Mouse (Mus musculus): ENCODE results near the gene Gm14496. TPM values are rescaled to one million over a fixed set of nuclear protein-coding genes. Genes with fewer than 3 reads are reported as not detected.
"Not testable (repeated sequence)": the region's sequence is repeated elsewhere in the genome, so short reads cannot be mapped to it uniquely, and the experiment has no call there.

Gene Gm14496
- polyA plus RNA-seq (2015; fragmentation: Nextera tagmentation; extraction: Ambion mirVana) = not detected in 2 replicates

DNA sequence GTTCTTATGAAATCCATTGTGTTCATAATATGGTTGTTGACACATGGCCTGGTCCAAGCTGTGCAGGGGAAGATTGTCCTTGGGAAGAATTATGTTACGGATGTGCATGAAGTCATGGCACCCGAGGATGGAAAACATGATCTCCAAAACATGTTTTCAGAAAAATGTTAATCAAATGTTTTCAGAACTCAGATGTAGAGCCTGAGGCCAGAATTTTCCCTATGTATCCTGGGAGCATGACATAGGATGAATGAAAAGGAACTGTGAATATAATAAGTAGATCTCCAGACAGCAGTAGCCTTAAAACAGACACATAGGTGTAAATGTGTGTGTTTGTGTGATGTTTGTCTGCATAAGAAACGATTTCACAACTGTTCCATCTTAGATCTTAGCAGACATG is at the start of gene Gm14496:
TSS of gene Gm14496 (plus strand) at position 301 of the 400 bp plus-strand sequence.
- no peak for ATAC-seq (ENCODE audit: low read depth)
- 72% methylated on average over 3 of the region's 3 CpGs for WGBS
- H3K9me3 ChIP-seq = no peaks in the 10 kb centered on the region
- H3K4me3 ChIP-seq = no peak within 1 kb of the TSS
- H3K4me1 ChIP-seq (replicated peaks) = no peaks in the 10 kb centered on the region
- H3K4me2 ChIP-seq = no peak within 1 kb of the TSS
- H3K27me3 ChIP-seq = no peaks in the 10 kb centered on the region
- no peak within 1 kb of the TSS for H3K9ac ChIP-seq
- no peaks in the 10 kb centered on the region for H3K36me3 ChIP-seq
- no peak within 1 kb of the TSS for H3K27ac ChIP-seq (replicated peaks)

DNA sequence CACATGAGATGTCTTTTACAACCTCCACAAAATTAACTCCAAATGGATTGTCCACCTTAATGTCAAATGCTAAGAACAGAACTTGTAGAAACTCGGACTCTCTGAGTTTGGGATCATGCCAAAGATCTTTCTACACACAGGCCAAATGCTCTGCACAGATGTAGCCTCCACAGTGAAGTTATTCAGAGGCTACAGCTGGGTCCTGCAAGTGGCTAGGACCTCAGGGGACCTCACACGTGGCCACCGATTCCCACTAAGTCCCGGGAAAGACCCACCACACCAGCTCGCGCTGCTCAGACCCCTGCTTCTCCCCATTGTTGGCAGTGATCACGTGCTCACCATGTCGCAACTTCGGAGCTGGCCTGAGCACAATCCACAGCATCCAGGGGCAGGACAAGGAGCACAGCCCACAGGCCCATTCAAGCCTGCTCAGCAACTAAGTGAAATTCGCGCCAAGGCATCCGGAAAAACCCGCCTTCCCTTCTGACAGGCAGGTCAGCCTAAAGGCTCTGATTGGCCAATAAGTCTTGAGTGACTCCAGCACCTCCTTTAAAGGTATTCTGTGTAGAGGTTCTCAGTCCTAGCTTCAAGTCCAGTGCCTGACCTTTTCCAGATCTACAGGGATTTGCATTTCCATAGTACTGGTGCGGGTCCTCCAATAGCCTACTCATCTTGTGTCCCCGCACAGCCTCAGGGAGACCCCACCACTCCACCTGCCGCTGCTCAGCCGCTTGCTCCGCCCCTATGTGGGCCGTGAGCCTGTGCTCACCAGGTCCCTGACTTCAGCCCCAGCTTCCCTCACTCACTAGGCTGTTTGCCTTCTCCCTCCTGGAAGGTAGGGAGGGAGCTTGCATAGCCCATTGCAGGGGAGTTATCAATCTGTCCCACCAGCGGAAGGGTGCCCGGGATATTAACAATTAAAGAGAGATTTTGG is 37.9 kb upstream of the Gm14496 start:
- not testable (repeated sequence) for H3K4me1 ChIP-seq (replicated peaks); H3K27me3 ChIP-seq; H3K9me3 ChIP-seq; H3K36me3 ChIP-seq; H3K27ac ChIP-seq (replicated peaks); ATAC-seq (ENCODE audit: low read depth)
- 16% methylated on average over 21 of the region's 21 CpGs for WGBS
- Histone ChIP-seq H3K4me2 (peak overlapping the region; percentile 53), H3K4me3 (peak overlapping the region; percentile 17), H3K9ac (0 out of 2 replicates have a peak overlapping the region, but pooled peaks have one; percentile 17)

DNA sequence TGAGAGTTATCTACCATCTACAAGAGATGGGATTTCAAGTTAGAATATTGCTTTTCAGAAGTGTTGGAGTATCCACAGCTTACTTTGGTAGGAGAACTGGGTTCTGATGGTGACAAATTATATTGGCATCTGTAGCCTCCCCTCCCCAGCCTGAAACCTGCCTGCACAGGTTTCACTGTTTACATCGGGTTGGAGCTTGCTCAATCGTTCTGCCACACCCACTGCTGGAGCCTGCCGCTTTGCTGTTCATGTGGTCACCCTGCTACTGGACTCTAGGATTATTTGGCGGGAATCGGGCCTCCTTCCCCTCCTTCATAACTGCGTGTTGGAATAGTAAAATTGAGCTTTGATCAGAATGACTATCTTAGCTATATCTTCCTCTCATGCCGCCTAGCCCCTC is 22.5 kb upstream of the Gm14496 start:
- no peak overlapping the region for H3K4me3 ChIP-seq
- ATAC-seq (ENCODE audit: low read depth) = no peak
- no peaks in the 10 kb centered on the region for H3K36me3 ChIP-seq
- no peak overlapping the region for H3K27ac ChIP-seq (replicated peaks)
- H3K4me2 ChIP-seq = no peak overlapping the region
- no peaks in the 10 kb centered on the region for H3K27me3 ChIP-seq
- no peaks in the 10 kb centered on the region for H3K4me1 ChIP-seq (replicated peaks)
- 84% methylated on average over 7 of the region's 7 CpGs for WGBS
- no peaks in the 10 kb centered on the region for H3K9me3 ChIP-seq
- no peak overlapping the region for H3K9ac ChIP-seq

DNA sequence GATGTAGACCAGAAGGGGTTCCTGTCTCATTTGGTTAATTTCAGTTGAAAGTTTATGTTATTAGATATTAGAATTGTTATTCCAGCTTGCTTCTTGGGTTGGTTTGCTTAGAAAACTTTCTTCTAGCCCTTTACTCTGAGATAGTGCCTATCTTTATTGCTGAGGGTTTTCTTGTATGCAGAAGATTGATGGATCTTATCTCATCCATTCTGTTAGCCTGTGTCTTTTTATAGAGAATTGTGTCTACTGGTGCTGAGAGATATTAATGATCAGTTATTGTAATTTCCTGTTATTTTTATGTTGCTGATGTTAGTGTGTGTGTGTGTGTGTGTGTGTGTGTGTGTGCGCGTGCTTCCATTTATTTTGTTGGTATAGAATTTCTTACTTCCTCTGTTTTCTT is 21.7 kb upstream of the Gm14496 start:
- Histone ChIP-seq H3K27me3 (no peaks in the 10 kb centered on the region), H3K9ac (no peak overlapping the region), H3K9me3 (no peaks in the 10 kb centered on the region), H3K4me1 (replicated peaks) (no peaks in the 10 kb centered on the region), H3K4me3 (no peak overlapping the region), H3K27ac (replicated peaks) (no peak overlapping the region), H3K36me3 (no peaks in the 10 kb centered on the region), H3K4me2 (no peak overlapping the region)
- no peak for ATAC-seq (ENCODE audit: low read depth)
- 95% methylated on average over 2 of the region's 2 CpGs for WGBS

DNA sequence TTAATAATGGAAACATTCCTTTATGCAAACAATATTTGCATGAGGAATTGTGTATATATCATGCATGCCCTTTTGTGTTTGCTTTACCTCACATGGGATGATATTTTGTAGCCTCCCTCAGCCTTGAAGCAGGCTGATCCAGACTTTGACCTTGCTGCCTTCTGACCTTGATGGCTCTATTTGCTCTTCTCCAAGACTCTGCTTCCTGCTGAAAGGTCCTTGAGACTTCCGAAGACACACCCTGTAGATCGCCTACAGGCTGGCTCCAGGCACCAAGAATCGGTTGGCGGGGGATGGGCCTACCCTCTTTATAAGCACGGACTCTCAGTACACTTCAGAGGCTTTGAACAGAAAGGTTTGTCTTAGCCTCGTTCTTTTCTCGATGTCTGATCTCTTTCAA is 9.0 kb upstream of the Gm14496 start:
- H3K4me1 ChIP-seq (replicated peaks); H3K4me2 ChIP-seq; H3K36me3 ChIP-seq; H3K9me3 ChIP-seq; ATAC-seq (ENCODE audit: low read depth); H3K27me3 ChIP-seq; H3K27ac ChIP-seq (replicated peaks); H3K4me3 ChIP-seq; H3K9ac ChIP-seq: not testable (repeated sequence)
- 74% methylated on average over 7 of the region's 7 CpGs for WGBS

Other genes with a start within 250 kb of the Gm14496 start
- gene Myt1, start 227.8 kb upstream of the Gm14496 start, polyA plus RNA-seq (2015; fragmentation: Nextera tagmentation; extraction: Ambion mirVana) = 44.9 and 52.5 TPM in 2 replicates
- gene Pcmtd2, start 153.3 kb upstream of the Gm14496 start, polyA plus RNA-seq (2015; fragmentation: Nextera tagmentation; extraction: Ambion mirVana) = 33.2 and 38.3 TPM in 2 replicates
- gene Polr3k, start 126.8 kb upstream of the Gm14496 start, polyA plus RNA-seq (2015; fragmentation: Nextera tagmentation; extraction: Ambion mirVana) = 84.6 and 88.5 TPM in 2 replicates